Mouse (Mus musculus) urinary bladder, adult 18-20 months (tissue): Measurements from ENCODE around the gene Pkib.

Experiments used
- DNase-seq, 2 experiments: peaks; one replicate each; pipeline ENCODE4 v3.0.0; 2022; ENCODE audit warnings: low spot score in 2 of 2, mixed read lengths in 2 of 2

Gene Pkib

GRCm38 (mm10) chr10:57740733-57741132 is 109.0 kb downstream of the Pkib start:
- no peak for DNase-seq

- no peak for DNase-seq
These were observed 109.6 kb downstream of the Pkib start for GRCm38 (mm10) chr10:57741351-57741750.

- no peak for DNase-seq
These were observed 111.3 kb downstream of the Pkib start for GRCm38 (mm10) chr10:57743045-57743444.

DNA sequence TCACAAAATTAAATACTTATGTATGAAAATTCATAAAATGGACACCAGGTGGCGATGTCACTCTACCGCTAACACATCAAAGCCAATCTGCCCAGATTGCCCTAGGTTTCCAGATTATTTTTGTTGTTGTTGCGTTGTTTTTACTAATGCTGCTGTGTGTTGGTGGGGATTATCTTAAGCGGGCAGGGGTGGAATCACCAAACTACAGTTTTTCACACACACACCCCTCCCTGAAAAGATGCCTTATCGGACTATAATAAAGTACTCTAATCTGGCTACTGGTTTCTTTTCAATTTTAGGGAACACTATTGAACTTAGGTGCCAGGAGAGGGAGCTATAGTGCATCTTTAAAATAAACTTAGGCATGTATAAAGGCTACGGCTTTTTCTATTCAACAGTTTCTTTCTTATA is 111.8 kb downstream of the Pkib start:
- peak in 1 of 2 experiments; percentile 49 for DNase-seq

DNA sequence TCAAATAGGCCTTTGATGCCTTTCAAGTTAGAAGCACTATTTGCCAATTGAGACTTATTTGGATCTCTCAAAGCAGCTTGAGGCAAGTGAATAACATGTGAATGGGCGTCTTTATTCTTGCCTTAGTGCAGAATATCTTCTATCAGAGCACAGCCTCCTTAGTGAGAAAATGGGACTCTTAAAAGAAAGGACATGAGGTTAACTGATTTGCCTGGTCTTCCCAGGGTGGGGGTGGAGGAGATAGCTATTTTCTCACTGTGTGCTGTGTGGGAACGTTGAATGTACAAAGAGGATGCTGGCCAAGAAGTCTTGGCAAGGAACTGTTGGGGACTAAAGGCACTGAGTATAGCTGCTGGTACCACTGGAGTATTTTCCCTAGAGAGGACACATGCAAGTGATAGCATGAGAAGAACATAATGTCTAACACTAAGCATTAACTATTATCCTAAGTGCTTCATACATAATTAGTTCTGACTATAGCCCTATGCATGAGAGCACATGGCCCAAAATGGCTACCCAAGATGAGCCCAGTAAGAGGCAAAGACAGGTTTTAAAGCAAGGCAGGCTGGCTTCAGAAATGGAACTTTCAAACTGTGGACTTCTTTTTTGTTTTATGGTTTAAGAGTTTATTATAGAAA is 112.5 kb downstream of the Pkib start:
- DNase-seq, result no peak

- no peak for DNase-seq
These were observed 113.7 kb downstream of the Pkib start for GRCm38 (mm10) chr10:57745452-57745851.

DNA sequence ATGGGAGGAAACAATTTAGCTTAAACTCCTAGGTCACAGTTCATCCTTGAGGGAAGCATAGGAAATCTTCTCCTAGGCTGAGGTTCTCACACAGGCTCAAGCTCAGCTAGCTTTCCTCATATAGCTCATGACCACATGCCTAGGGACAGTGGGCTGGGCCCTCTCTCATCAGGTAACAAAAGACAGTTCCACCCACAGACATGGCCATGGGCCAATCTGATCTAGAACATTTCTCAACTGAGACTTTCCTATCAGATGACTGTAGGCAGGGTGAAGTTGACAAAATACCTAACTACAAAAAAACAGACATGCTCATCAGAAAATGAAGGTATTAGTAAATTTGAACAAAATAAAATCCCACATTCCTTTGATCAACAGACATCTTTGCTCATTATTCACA is 115.3 kb downstream of the Pkib start:
- DNase-seq, result no peak

DNA sequence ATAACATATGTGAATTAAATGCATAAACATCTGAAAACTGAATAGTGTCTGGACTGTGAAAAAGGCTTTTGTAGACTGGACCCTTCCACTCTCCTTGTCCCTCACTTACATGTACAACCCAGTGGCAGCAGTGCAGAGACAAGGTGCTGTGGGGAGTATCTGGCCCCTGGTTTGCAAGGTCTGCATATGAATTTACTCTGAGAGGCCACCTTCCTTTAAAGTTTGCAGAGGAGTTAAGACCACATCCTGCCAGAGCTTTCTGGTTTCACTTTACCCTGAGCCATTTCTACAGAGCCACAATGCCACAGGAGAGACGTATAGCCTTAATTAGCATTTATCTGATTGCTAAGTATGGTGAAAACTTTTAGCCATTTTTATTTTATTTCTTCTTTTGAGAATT is 121.6 kb downstream of the Pkib start:
- DNase-seq, result no peak

DNA sequence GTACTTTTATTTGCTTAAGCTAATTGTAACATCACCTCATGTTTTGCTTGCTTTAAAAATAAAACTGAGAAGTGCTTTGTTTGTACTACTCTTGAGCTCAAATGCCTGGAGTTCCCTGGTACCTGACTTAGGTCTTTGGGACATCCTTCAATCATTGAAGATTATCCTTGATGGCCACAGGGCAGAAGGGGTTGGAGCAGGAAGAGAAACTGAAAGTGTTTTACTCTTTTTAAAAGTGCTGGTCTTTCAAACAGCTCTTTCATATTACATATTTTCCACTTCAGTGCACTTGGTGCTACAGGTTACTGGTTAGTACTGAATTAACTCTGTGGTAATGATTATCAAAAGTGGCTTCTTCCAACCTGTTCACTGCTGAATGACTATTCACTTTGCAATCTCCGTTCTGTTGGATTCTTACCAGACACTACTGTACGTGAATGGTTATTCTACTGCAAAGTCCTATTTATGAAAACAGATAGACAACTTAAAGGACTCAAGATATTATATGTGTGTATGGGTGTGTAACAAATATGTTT is 123.5 kb downstream of the Pkib start:
- no peak for DNase-seq

- DNase-seq, result no peak
These were observed 127.2 kb downstream of the Pkib start for GRCm38 (mm10) chr10:57758999-57759398.

- DNase-seq, result no peak
These were observed 128.9 kb downstream of the Pkib start for GRCm38 (mm10) chr10:57760694-57761093.

GRCm38 (mm10) chr10:57763044-57763443 is 131.3 kb downstream of the Pkib start:
- DNase-seq, result no peak

DNA sequence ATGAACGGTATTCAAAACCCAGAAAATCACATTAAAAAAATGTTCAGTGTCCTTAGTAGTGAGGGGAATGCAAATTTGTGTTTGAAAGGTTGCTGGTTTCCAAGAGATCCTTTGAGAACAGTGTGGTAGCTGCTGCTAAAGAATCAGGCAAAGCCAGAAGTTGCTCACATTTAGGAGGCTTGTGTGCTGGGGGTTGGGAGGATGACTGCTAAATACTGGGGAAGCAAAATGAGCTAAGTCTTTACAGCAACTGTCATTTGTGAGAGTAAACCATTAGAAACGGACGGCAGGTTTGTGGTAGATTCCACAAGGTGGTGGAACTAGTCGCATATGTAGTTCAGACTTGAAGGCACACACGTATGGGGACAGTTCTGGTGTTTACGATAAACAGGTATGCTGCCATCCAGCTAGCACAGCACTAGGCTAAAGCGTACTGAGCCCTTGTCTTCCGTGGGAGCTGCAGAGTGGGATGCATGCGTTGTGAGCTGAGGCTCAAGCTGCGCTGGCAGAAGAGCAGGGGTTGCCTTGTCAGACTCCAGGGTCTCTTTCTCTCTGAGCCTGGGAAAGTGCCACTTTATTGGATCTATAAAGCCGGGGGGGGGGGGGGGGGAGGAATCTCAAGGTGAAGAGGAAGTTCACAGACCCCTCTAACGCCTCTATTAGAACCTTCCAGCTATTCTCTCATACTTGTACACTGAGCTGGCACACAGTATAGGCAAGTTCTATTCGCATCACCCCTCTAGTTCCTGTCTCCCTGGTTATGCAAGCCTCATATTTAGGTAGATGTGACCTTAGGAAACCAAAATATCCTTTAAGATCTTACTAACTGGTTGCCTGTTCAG is 151.7 kb downstream of the Pkib start:
- DNase-seq, result no peak

- DNase-seq, result peak in 1 of 2 experiments; percentile 5
These were observed 152.5 kb downstream of the Pkib start for GRCm38 (mm10) chr10:57784131-57784875.

DNA sequence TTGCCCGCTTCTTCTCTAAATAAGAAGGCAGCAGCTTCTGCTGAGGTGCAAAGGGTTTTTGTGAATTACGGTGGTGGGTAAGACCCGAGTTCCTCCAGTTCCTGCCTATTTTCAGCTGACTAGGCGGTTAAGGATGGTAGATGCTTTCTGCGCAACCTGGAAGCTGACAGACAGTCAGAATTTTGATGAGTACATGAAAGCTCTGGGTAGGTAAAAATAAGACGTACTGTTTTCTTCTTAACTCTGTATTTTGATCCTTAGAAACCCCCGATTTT is 153.0 kb downstream of the Pkib start, which contains the start of gene Fabp7:
Gene Fabp7 (plus strand): TSS at position 6 of the 275 bp plus-strand sequence.
- DNase-seq, result no peak

DNA sequence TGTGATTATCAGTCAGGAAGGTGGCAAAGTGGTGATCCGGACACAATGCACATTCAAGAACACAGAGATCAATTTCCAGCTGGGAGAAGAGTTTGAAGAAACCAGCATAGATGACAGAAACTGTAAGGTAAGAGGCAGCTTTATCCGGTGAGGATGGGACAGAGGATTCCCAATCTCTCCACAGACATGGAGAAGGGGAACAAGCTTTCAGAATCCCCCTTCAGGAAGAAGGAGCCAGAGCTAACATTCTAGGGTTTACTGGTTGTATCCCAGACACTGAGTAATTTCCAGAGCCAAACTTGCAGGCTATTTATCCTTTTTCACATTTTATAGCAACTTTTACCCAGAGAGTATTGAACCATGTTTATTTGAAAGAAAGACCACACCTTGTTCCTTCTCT is 153.8 kb downstream of the Pkib start:
- DNase-seq, result no peak
